Mouse (Mus musculus) embryonic fibroblast, embryonic 13.5 days (primary cell): ENCODE measurements around the gene Myl6b.

Source experiments
- CTCF ChIP-seq: IDR thresholded peaks from 2 replicates; pipeline ENCODE4 v1.5.1; 2011; ENCODE audit warnings: mild to moderate bottlenecking, control low read depth, low read length, moderate library complexity, borderline replicate concordance; ENCODE audit not compliant: insufficient read depth
- POLR2A ChIP-seq: IDR thresholded peaks from 2 replicates; pipeline ENCODE4 v1.6.1; 2011; ENCODE audit warnings: low read depth, mild to moderate bottlenecking, control low read depth, low read length, moderate library complexity

DNA sequence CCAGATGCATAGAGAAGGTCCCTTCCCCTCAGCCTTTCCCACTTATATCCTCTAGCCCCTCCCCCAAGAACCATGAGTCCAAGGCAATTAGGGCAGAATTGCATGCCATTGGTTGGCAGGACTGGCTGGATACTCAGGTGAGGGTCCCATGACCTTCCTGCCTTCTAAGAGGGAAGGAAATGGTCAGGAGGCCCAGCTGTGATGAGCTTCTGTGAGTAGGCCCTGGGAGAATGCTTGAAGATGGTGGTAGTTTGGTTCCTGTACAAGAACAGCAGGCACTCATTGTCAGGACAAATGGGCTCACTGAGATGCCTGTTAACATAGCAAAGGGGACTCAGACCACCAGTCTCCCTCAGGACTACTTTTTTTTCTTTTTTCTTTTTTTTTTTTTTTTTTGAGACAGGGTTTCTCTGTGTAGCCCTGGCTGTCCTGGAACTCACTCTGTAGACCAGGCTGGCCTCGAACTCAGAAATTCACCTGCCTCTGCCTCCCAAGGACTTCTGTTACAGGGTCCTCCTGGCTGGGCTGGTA is 39.9 kb upstream of the Myl6b start:
- TF ChIP-seq CTCF (no peak), POLR2A (no peak)
